Mouse (Mus musculus) activated CD4-positive, CD25-positive, alpha-beta regulatory T cell (primary cell): ENCODE results near the gene Gatad2a. TPM values are rescaled to one million over a fixed set of nuclear protein-coding genes. Genes with fewer than 3 reads are reported as not detected.

Experiments
- polyA plus RNA-seq, 2 experiments: library from polyadenylated mRNA; unstranded; fragments of 100-300 nt; shearing (Covaris generic); gene quantifications; one replicate each; pipeline ENCODE4 v1.2.1; 2017

Gene Gatad2a
- polyA plus RNA-seq: 100 to 1,000 TPM in 1 of 2 experiments, 10 to 100 TPM in 1; 90.0 to 122 TPM

DNA sequence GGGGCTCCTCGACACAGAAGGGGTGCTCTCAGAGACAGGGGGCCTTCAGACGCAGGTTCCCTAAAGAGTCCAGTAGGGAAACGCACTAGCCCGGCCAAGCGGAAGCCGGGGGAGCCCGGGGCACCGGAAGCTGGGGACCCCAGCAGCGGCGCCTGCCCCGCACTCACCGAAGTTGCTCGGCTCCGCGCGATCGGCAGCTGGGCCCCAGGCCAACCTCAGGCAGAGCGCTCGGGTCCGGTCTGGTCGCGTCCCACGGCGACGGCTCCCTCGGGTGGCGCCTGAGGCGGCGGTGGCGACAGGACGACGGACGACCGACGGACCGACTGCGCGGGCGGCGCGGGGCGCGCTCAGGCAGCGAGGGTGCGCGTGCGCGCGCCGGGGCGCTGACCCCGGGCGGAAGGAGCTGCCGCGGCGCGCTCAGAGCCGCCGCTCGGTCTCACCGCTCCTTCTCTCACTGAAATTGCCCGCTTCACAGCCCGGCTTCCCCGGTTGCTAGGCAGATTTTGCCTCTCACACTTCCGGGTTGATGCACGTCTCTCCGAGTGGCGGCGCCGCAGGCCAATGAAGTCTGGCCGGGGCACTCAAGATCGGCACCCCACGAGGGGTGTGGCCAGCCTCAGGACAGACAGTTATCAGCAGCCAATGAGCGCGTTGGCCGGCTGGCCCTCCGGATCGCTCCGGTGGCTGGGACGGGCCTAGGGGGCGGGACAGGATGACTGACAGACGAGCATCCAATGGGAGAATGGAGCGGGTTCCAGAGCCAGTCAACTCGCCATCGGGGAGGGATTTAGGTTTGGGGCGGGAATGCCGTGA, at the start of gene Gatad2a:
Gene Gatad2a (minus strand): TSS at position 609 of the 813 bp plus-strand sequence.

DNA sequence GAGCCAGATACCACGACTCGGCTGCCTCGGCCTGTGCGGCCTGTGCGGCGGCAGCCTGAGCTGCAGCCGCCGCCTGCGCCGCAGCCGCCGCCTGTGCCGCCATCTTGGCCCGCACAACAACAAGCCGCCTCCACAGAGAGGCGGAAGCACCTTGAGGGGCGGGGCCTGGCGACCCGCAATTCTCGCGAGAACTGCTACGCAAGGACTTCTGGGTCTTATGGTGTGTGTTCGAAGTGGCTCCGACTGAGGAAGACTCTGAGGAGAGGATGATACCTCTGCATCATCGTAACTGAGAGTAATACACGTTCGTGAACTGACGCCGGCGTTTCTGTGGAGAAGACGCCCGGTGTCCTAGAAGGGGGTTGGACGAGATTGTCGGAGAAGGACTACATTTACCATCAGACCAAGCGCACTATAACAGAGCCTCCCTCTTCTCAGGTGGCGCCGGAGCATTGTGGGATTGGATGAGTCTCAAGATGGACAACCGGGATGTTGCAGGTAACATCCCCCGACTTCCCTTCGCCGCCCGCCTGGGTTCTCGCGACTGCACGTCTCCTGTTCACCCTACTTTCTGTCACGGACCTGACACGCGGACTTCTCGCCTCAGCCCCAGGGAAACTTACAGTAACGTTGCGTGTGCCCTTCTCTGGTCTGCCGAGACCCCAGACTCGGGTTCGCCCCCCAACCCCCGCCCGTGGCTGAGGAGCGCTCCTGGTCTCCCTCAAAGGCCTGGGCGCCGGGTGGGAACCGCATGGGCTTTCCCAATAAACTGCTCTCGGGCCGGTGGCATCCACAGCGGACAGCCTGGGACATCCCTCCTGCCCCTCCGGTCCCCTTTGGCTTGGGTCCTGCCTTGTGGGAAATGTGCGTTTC, 46.6 kb upstream of the Gatad2a start, which contains the start of the genes Mau2 and Sugp1:
Gene Mau2 (minus strand): TSS at position 152 of the 873 bp plus-strand sequence.
Gene Sugp1 (plus strand): TSS at position 231 of the 873 bp plus-strand sequence.

DNA sequence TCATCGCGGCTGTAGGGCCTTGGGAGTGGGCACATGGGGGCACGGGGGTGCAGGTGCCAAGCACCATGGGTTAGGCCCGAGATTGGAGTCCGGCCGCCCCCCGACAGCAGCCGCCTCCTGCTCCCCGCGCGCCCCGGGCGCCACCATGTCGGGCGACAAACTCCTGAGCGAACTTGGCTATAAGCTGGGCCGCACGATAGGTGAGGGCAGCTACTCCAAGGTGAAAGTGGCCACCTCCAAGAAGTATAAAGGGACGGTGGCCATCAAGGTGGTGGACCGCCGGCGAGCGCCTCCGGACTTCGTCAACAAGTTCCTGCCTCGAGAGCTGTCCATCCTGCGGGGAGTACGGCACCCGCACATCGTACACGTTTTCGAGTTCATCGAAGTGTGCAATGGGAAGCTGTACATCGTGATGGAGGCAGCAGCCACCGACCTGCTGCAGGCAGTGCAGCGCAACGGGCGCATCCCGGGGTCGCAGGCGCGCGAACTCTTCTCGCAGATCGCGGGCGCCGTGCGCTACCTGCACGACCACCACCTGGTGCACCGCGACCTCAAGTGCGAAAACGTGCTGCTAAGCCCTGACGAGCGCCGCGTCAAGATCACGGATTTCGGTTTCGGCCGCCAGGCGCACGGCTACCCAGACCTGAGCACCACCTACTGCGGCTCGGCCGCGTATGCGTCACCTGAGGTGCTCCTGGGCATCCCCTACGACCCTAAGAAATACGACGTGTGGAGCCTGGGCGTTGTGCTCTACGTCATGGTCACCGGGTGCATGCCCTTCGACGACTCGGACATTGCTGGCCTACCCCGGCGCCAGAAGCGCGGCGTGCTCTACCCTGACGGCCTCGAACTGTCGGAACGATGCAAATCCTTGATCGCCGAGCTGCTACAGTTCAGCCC, 93.8 kb downstream of the Gatad2a start, which contains the start of the genes Tssk6, Ndufa13 and Yjefn3:
Gene Tssk6 (plus strand): TSS at position 22 of the 900 bp plus-strand sequence.
Gene Ndufa13 (minus strand): TSS at position 396 of the 900 bp plus-strand sequence.
Gene Yjefn3 (minus strand): TSS at position 550 of the 900 bp plus-strand sequence.

DNA sequence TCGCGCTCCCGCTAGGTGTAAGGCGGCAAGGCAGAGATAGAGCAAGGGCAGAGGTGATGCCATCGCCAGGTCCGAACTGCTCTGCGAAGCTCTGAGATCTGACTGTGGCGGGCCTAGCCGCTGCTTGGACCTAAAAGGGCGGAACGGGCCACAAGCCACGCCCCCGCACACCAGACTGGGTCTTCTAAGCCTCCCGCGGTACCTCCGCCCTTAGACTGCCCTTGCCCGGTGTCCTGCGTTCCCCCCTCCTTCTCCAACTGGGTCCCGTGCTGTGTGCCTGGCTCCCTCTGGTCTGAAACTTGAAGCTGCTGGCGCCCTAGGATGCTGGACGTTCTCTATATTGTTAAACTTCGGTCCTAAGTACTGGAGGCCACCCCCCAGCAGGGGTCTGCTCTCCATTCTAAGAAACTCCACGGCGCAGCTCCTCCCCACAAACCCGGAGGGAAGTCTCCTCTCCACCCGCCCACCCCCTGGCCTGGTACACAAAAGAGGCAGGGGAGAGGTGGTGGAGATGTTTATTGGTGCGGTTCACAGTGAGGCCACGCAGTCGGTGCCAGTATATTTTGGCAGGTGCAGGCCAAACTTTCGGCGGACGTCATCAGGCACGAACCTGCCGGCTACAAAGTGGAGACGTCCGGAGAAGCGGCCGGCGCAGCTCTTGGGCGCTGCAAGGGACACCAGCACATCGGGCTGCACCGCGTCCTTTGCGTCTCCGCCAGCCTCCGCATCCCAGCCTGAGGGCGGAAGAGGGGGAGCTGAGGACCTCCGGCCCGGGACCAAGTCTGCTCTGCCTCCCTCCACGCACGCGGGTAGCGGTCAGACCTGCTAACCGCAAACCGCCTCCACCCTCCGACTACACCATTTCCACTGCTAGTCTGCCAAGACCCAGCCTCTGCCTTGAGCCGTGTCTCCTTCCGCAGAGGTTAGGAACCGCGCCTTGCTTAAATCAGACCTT, 108.6 kb downstream of the Gatad2a start, which contains the start of gene Cilp2:
Gene Cilp2 (minus strand): TSS at position 399 of the 955 bp plus-strand sequence.

Other genes starting within 250 kb of the Gatad2a start
- gene Zfp963, start 246.4 kb downstream of the Gatad2a start, polyA plus RNA-seq: 1 to 10 TPM; 6.7 to 7.0 TPM
- gene Gm20422, start 221.5 kb downstream of the Gatad2a start, polyA plus RNA-seq: 1 to 10 TPM in 1 of 2 experiments, not detected in 1; 1.5 TPM
- 10 to 100 TPM; 69.0 to 89.0 TPM for gene Atp13a1, start 205.2 kb downstream of the Gatad2a start, polyA plus RNA-seq
- 10 to 100 TPM; 26.1 to 26.9 TPM for gene Zfp866, start 205.2 kb downstream of the Gatad2a start, polyA plus RNA-seq
- gene Gmip, start 187.7 kb downstream of the Gatad2a start, polyA plus RNA-seq: 100 to 1,000 TPM; 107 to 114 TPM
- under 1 TPM; 0.37 to 0.45 TPM for gene Lpar2, start 174.0 kb downstream of the Gatad2a start, polyA plus RNA-seq
- 10 to 100 TPM; 10.4 to 18.6 TPM for gene Pbx4, start 163.9 kb downstream of the Gatad2a start, polyA plus RNA-seq
- under 1 TPM; 0.14 to 0.30 TPM for gene Cilp2, start 108.7 kb downstream of the Gatad2a start, polyA plus RNA-seq
- gene Tssk6, start 94.2 kb downstream of the Gatad2a start, polyA plus RNA-seq: 1 to 10 TPM; 3.7 to 5.4 TPM
- 100 to 1,000 TPM; 207 TPM for gene Ndufa13, start 93.8 kb downstream of the Gatad2a start, polyA plus RNA-seq
- gene Yjefn3, start 93.7 kb downstream of the Gatad2a start, polyA plus RNA-seq: 1 to 10 TPM in 1 of 2 experiments, under 1 TPM in 1; 0.80 to 3.1 TPM
- 10 to 100 TPM; 65.7 to 80.1 TPM for gene Mau2, start 46.4 kb upstream of the Gatad2a start, polyA plus RNA-seq
- gene Sugp1, start 46.4 kb upstream of the Gatad2a start, polyA plus RNA-seq: 10 to 100 TPM; 57.2 to 63.2 TPM
- under 1 TPM in 1 of 2 experiments, not detected in 1; 0.30 TPM for gene Tm6sf2, start 76.5 kb upstream of the Gatad2a start, polyA plus RNA-seq
- not detected for gene Hapln4, start 87.1 kb upstream of the Gatad2a start, polyA plus RNA-seq
- gene Ncan, start 124.5 kb upstream of the Gatad2a start, polyA plus RNA-seq: under 1 TPM in 1 of 2 experiments, not detected in 1; 0.10 TPM
- gene Nr2c2ap, start 134.9 kb upstream of the Gatad2a start, polyA plus RNA-seq: 10 to 100 TPM; 38.4 to 61.7 TPM
- gene Rfxank, start 142.8 kb upstream of the Gatad2a start, polyA plus RNA-seq: 10 to 100 TPM; 25.1 to 31.2 TPM
- gene Borcs8, start 143.1 kb upstream of the Gatad2a start, polyA plus RNA-seq: 10 to 100 TPM; 55.4 to 79.7 TPM
- 1 to 10 TPM in 1 of 2 experiments, under 1 TPM in 1; 0.81 to 1.1 TPM for gene Mef2b, start 143.3 kb upstream of the Gatad2a start, polyA plus RNA-seq
- 10 to 100 TPM; 26.0 to 43.0 TPM for gene Tmem161a, start 176.0 kb upstream of the Gatad2a start, polyA plus RNA-seq
- 10 to 100 TPM in 1 of 2 experiments, 1 to 10 TPM in 1; 4.8 to 11.1 TPM for gene Slc25a42, start 215.9 kb upstream of the Gatad2a start, polyA plus RNA-seq
- 10 to 100 TPM; 28.9 to 34.8 TPM for gene Sugp2, start 237.8 kb upstream of the Gatad2a start, polyA plus RNA-seq
- gene Armc6, start 238.1 kb upstream of the Gatad2a start, polyA plus RNA-seq: 10 to 100 TPM; 10.4 to 12.5 TPM